25 mouse cellular contexts compared by ENCODE assay signal in genomic region chr5:114429781-114430180, GRCm38 (mm10). TPM values are rescaled to one million over a fixed set of nuclear protein-coding genes. Genes with fewer than 3 reads are reported as not detected.
DNase-seq lines count a peak whose midpoint lies in the region; ATAC-seq lines count a peak whose summit lies in the region.
"Had no signal": no experiment of that assay in that cellular context is flagged by ENCODE, and none has a peak within 500 bp of the region (broad histone marks: within the 10 kb centered on the region; RNA-seq: fewer than 3 reads in every experiment).

No protein-coding gene starts in this region.

- no peak overlapping the region for H3K4me3 ChIP-seq in kidney, embryonic 14.5 days (ENCODE audit: low read length)
- H3K4me3 ChIP-seq: embryonic facial prominence, embryonic 13.5 days; forebrain, embryonic 12.5 days; heart, embryonic 15.5 days; hindbrain, embryonic 15.5 days had no signal

- WGBS in kidney, embryonic 14.5 days = 82% methylated on average over 7 of the region's 7 CpGs

- H3K9ac ChIP-seq in kidney, embryonic 14.5 days (ENCODE audit: low read depth, low read length) = no peak overlapping the region
- H3K9ac ChIP-seq: embryonic facial prominence, embryonic 13.5 days; forebrain, embryonic 12.5 days; heart, embryonic 15.5 days; hindbrain, embryonic 15.5 days had no signal

- no peaks in the 10 kb centered on the region for H3K27me3 ChIP-seq in kidney, embryonic 14.5 days (ENCODE audit: control insufficient read depth, insufficient read depth, low read length)
- H3K27me3 ChIP-seq: CH12.LX; embryonic facial prominence, embryonic 13.5 days; forebrain, embryonic 12.5 days; heart, embryonic 15.5 days; hindbrain, embryonic 15.5 days; Patski had no signal

- no peak for ATAC-seq in kidney, embryonic 14.5 days (ENCODE audit: low FRiP score, low TSS enrichment)
- ATAC-seq: activated CD4-positive, CD25-positive, alpha-beta regulatory T cell, adult 4 months; forebrain, embryonic 16.5 days; inflammation-experienced regulatory T-cells, adult 6 months; Patski had no signal

- H3K36me3 ChIP-seq in kidney, embryonic 14.5 days (ENCODE audit: control insufficient read depth, insufficient read depth, low read length) = peaks cover 3% of the 10 kb centered on the region; the same call in 1 of the 2 replicates
- H3K36me3 ChIP-seq: heart, embryonic 15.5 days; hindbrain, embryonic 15.5 days had no signal

- no peak overlapping the region for H3K27ac ChIP-seq in kidney, embryonic 14.5 days (ENCODE audit: low read depth, low read length)
- H3K27ac ChIP-seq: embryonic facial prominence, embryonic 13.5 days; forebrain, embryonic 12.5 days; heart, embryonic 15.5 days had no signal

- H3K4me1 ChIP-seq in kidney, embryonic 14.5 days (ENCODE audit: control insufficient read depth, insufficient read depth, low read length) = no peaks in the 10 kb centered on the region; the same call in 1 of the 2 replicates
- H3K4me1 ChIP-seq: embryonic facial prominence, embryonic 13.5 days; heart, embryonic 15.5 days had no signal

- H3K9me3 ChIP-seq in kidney, embryonic 14.5 days (ENCODE audit: control insufficient read depth, low read length) = no peaks in the 10 kb centered on the region
- H3K9me3 ChIP-seq: embryonic facial prominence, embryonic 13.5 days; forebrain, embryonic 12.5 days; heart, embryonic 15.5 days; hindbrain, embryonic 15.5 days had no signal

- H3K4me2 ChIP-seq in kidney, embryonic 14.5 days (replicated peaks; ENCODE audit: low read depth, low read length) = no peak overlapping the region
- H3K4me2 ChIP-seq: embryonic facial prominence, embryonic 13.5 days; forebrain, embryonic 12.5 days; heart, embryonic 11.5 days; heart, embryonic 15.5 days; hindbrain, embryonic 15.5 days had no signal

- peak; percentile 21 for DNase-seq in gastrocnemius, adult 18-20 months (ENCODE audit: low spot score)
- no peak for DNase-seq in gastrocnemius, postnatal 4 days (ENCODE audit: low spot score in 2 of 2)
- DNase-seq in kidney, adult 11 months = peak; percentile 69
- no peak for DNase-seq in kidney, postnatal 10 days
- peak; percentile 61 for DNase-seq in kidney, adult 9 months
- peak; percentile 21 for DNase-seq in adipocyte (ENCODE audit: low spot score)
- no peak for DNase-seq in layer of hippocampus, adult 11-12 months (ENCODE audit: low spot score)
- DNase-seq: adrenal gland, adult 2 months; adrenal gland, postnatal 25 days; cerebellum, adult 8-10 months; cerebellum, postnatal 36 days; gastrocnemius, postnatal 36 days; heart, adult 18-20 months; heart, postnatal 14 days had no signal

RNA-seq across cellular contexts. Expression of gene Mmab, which starts 14.1 kb away (rescaled TPM):
- 10 to 100 TPM; 19.2 to 19.4 TPM for total RNA-seq in gastrocnemius, adult 18-20 months (2021)
- total RNA-seq in gastrocnemius, postnatal 4 days (2021) = 10 to 100 TPM; 13.6 to 16.0 TPM
- 19.0 and 32.9 TPM in 2 replicates for polyA plus RNA-seq in kidney, embryonic 14.5 days (2014; fragmentation: Nextera tagmentation; extraction: Ambion mirVana)

RNA-seq across cellular contexts. Expression of gene Mvk, which starts 14.3 kb away (rescaled TPM):
- total RNA-seq in gastrocnemius, adult 18-20 months (2021) = 1 to 10 TPM; 8.4 to 9.4 TPM
- total RNA-seq in gastrocnemius, postnatal 4 days (2021) = 10 to 100 TPM; 20.8 to 24.2 TPM
- polyA plus RNA-seq in kidney, embryonic 14.5 days (2014; fragmentation: Nextera tagmentation; extraction: Ambion mirVana) = 45.0 and 48.3 TPM in 2 replicates

RNA-seq across cellular contexts. Expression of gene Ube3b, which starts 49.4 kb away (rescaled TPM):
- 100 to 1,000 TPM; 108 to 115 TPM for total RNA-seq in gastrocnemius, adult 18-20 months (2021)
- 10 to 100 TPM; 54.2 to 59.3 TPM for total RNA-seq in gastrocnemius, postnatal 4 days (2021)
- polyA plus RNA-seq in kidney, embryonic 14.5 days (2014; fragmentation: Nextera tagmentation; extraction: Ambion mirVana) = 30.5 and 55.2 TPM in 2 replicates

RNA-seq across cellular contexts. Expression of gene Kctd10, which starts 49.5 kb away (rescaled TPM):
- 10 to 100 TPM; 15.2 to 21.4 TPM for total RNA-seq in gastrocnemius, adult 18-20 months (2021)
- total RNA-seq in gastrocnemius, postnatal 4 days (2021) = 10 to 100 TPM; 38.0 to 40.7 TPM
- polyA plus RNA-seq in kidney, embryonic 14.5 days (2014; fragmentation: Nextera tagmentation; extraction: Ambion mirVana) = 50.7 and 86.2 TPM in 2 replicates

Comparison
In these comparisons a context has a peak if more than half of its experiments do, and no peak if none do; other contexts are left out.
1. DNase-seq: peak in gastrocnemius, adult 18-20 months (single experiment), kidney, adult 11 months (single experiment), kidney, adult 9 months (single experiment) and adipocyte (single experiment); none in gastrocnemius, postnatal 4 days (0 of 2), kidney, postnatal 10 days (single experiment) and layer of hippocampus, adult 11-12 months (single experiment).